Mouse (Mus musculus) thymus, postnatal 10 days (tissue): Measurements from ENCODE around the gene Fsd1l.

ENCODE experiments used
- DNase-seq, 2 experiments: peaks; one replicate each; pipeline ENCODE4 v3.0.0; 2021; ENCODE audit warnings: low spot score in 2 of 2

The Fsd1l gene

DNA sequence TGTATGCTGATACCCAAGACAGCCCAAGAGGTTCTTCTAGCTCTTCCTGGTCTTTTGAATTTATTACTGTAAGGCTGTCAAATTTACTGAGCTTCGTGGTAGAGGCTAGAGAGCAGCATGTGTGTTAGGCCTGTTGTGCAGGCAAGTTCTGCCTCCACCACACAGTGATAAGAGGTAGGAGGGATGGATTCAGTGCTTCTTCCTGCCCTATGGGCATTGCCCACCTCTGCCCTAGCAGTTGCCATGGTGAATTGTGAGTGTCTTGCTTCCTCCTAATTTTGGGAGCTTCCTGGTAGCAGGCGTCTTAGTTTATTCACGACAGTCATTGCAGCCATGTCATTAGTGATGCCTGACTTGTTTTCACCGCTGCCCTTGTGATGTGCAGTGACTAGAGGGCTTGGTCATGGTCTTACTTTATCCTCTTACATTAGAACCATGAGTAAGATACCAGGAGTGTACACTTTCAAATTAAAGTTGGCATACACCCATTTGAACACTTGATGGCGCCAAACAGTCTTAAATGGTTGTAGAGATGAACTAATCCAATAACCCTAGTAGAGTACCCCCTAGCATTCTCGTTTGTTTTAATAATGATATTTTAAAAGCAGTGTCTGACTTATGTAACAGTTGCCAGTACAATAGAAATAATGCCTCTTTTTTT is 107.8 kb downstream of the Fsd1l start:
- DNase-seq, result peak in 1 of 2 experiments; percentile 46

DNA sequence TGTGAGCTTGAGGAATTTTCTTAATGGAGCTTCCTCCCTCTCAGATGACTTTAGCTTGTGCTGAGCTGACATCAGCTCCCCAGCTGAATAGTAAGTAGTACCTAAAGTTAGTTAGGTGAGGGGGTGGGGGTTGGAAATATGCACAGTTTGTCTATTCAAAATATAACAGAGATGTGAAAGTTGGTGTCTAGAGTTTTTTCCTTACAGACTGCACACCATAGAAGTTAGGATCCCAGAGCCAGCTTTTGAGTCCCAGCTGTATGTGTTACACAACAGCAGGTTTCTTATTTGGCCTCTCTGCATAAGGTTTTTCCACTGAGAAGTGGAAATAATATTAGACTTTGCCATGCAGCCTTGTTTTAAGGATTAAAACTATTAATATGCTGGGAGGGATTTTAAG is 118.6 kb downstream of the Fsd1l start:
- DNase-seq, result no peak

DNA sequence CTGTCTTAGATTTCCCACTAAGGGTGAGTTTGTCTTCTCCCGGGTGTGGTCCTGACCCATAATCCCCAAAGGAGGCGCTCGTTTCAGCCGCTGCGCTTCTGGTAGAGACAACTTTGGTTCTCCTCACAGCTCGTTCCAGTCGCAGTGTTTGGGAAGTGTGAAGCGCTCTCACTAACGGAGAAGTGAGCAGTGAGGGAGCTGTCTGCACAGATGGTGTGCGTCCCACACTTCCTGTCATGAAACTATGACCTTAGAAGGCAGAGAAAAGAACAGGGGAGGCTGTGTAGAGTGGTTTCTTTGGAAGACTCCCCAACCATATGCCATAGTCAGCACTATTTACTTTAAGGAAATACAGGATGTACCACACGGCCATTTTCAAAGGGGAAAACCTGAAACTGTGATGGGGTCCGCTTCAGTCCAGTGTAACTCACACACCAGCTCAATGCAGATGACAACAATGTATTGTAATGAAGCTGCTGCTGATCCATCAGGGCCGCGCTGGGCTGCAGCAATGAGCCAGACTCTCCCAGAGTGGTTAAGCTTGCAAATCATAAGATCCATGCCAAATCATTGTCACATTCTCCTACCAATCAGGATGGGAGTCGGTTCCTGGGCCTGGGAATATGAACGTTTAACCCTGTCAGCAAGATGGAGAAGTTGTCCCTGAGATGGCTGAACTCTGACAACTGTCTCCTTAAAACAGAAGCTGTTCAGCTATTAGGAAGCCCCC is 119.3 kb downstream of the Fsd1l start:
- no peak for DNase-seq
